Mouse (Mus musculus) kidney, adult 9 months (tissue): Measurements from ENCODE around the gene Olfr543.
A peak's percentile ranks its signal among the peaks of the same experiment; 100 is the strongest.

Source experiments
- DNase-seq: peaks from one replicate; pipeline ENCODE4 v3.0.0; 2022

Gene Olfr543

DNA sequence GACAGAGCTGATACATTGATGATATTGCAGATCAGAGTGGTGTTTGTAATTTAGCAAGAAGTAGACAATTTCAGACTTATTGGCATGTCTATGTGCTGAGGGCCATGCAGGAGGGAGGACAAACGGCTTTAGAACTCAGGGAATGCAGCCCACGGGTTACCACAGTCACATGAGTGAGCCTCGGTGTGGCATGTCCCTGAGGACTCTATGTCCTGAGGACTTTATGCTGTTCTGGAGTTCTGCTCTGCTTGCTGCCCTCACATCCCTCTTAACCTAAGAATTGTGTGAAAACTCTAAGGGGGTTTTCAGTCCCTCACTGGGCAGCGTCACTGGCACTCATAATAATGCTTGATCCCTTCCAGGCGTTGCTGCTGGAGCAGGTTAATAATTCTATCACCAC is 8.8 kb downstream of the Olfr543 start:
- no peak for DNase-seq

- DNase-seq, result no peak
Observed at GRCm38 (mm10) chr7:102467566-102467965, 13.9 kb downstream of the Olfr543 start.

- no peak for DNase-seq
Observed at GRCm38 (mm10) chr7:102458618-102459380, 22.7 kb downstream of the Olfr543 start.

DNA sequence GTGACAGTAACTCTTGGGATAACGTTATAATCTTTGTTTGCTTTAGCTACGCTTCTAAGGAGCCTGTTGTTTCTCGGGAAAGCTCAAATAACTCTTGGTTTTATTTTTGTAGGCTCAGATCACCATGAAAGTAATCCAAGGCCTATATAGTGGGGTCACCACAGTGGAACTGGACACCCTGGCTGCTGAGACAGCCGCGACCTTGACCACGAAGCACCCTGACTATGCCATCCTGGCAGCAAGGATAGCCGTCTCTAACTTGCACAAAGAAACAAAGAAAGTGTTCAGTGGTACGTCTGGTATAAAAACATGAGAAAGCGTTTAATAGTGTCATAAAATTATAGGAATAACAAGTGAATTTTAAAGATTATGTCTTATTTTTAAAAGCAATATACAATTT is 35.0 kb downstream of the Olfr543 start:
- no peak for DNase-seq

GRCm38 (mm10) chr7:102444301-102444700 is 37.2 kb downstream of the Olfr543 start:
- DNase-seq, result no peak

- DNase-seq, result no peak
Observed at GRCm38 (mm10) chr7:102442432-102442831, 39.0 kb downstream of the Olfr543 start.

- DNase-seq, result peak; percentile 96
Observed at GRCm38 (mm10) chr7:102441657-102442391, 39.7 kb downstream of the Olfr543 start, which contains the start of gene Rrm1. TSS of gene Rrm1 (plus strand) at chr7:102441695.

- DNase-seq, result peak; percentile 6
Observed at GRCm38 (mm10) chr7:102440822-102441656, 40.4 kb downstream of the Olfr543 start.

DNA sequence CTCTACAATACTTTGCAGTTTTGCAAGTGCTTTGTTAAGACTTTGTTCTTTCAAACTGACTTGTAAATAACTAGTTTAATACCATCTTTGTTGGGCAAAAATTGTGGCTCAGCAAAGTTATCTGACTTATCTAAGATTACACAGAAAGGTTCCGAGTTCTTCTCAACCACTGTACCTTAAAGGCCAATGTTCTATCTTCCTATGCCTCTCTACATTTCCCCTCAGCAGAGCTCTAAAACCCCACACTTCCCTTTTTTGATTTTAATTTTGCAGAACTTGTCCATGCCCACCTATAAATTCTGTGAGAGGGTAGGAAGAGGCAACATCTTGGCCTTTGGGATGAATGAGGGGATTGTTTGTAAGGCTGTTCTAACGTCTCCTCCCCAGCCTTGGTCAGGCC is 47.1 kb downstream of the Olfr543 start:
- DNase-seq, result no peak
